ENCODE assay signal across 10 mouse cellular contexts in the genomic region with DNA sequence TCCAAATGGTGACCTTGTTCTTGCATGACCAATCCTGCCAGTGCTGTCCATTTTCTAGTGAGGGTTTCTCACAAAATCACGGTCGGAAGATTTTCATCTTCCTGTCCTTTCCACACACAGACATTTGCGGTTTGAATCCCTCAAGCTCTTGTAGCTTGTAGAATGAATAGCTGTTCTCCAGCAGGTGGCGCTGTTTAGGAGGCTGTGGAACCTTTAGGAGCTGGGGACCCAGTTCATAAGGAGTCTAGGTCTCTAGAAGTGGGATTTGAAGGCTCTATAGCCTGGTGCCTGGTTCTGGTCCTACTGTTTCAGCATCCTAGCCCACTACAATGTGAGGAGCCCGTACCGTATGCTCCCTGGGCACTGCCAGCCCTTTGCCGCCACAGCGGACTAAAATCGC.
DNase-seq lines count a peak whose midpoint lies in the region.
"Had no signal": no experiment of that assay in that cellular context is flagged by ENCODE, and none has a peak within 500 bp of the region (broad histone marks: within the 10 kb centered on the region; RNA-seq: fewer than 3 reads in every experiment).

No protein-coding gene starts in this region.

- 0 out of 2 replicates have a peak, but pooled peaks cover 17% of the 10 kb centered on the region for H3K27me3 ChIP-seq in forebrain, embryonic 10.5 days (ENCODE audit: poor library complexity, severe bottlenecking)

- peaks cover 13% of the 10 kb centered on the region for H3K4me1 ChIP-seq in forebrain, embryonic 10.5 days

- H3K9me3 ChIP-seq in forebrain, embryonic 10.5 days = no peaks in the 10 kb centered on the region
- H3K9me3 ChIP-seq: embryonic facial prominence, embryonic 13.5 days had no signal

- H3K4me3 ChIP-seq in forebrain, embryonic 10.5 days = no peak overlapping the region
- H3K4me3 ChIP-seq: embryonic facial prominence, embryonic 13.5 days had no signal

- 63% methylated on average over 9 of the region's 9 CpGs for WGBS in forebrain, embryonic 10.5 days

- H3K36me3 ChIP-seq in forebrain, embryonic 10.5 days (replicated peaks) = no peaks in the 10 kb centered on the region
- H3K36me3 ChIP-seq: embryonic facial prominence, embryonic 13.5 days had no signal

- peak; percentile 28 for DNase-seq in gastrocnemius, adult 18-20 months (ENCODE audit: low spot score)
- DNase-seq in gastrocnemius, postnatal 25 days = no peak
- peak; percentile 84 for DNase-seq in 3T3-L1 (ENCODE audit: low read depth, low spot score)
- peak; percentile 34 for DNase-seq in T-cell, adult 2 months (ENCODE audit: low spot score)
- DNase-seq in forebrain, embryonic 10.5 days (ENCODE audit: extremely low spot score, low spot score) = peak; percentile 69
- DNase-seq in kidney, postnatal 36 days = peak; percentile 24 to 77
- DNase-seq in naive thymus-derived CD4-positive, alpha-beta T cell, adult 2 months (ENCODE audit: low read depth) = peak; percentile 84
- peak; percentile 49 for DNase-seq in thymus, postnatal 25 days

- H3K27ac ChIP-seq in forebrain, embryonic 10.5 days = no peak overlapping the region
- H3K27ac ChIP-seq: embryonic facial prominence, embryonic 13.5 days; macrophage had no signal
